Mouse (Mus musculus): ENCODE results near the gene Mllt1.
A peak's percentile ranks its signal among the peaks of the same experiment; 100 is the strongest.

DNA sequence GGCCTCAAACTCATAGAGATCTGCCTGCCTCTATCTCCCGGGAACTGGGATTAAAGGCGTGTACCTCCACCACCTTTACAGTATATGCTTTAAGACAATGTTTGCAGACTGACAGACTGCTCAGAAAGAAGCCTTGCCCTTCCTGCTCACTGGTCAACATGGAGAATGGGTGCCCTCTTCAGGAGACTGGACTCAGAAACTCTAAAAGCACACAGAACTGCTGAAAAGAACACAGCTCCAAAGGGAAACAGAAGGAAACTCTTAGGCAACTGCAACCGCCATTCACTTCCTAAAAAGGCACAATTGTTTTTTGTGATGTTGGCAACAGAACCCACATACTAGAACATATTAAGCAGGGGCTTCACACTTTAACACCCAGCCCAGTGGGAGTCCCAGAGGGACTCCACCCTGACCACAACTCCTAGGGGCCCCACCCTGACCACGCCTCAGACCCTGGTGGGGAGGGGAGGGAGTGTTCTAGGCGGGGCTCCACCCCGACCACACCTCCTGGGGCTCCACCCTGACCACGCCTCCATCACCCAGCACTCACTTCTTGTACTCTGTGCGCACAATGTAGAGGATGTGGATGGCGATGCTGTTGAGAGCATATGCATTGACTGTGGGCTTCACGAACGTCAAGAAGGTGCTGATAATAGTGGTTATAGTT lies 22.7 kb upstream of the Mllt1 start:
- TF ChIP-seq CTCF (IDR thresholded peaks at IDR 0.05; ENCODE audit: low read depth) (peak; percentile 54), EP300 (optimal IDR thresholded peaks at IDR 0.05) (no peak)

Data from stomach, postnatal 0 days (tissue).